Mouse (Mus musculus) hindbrain, postnatal 0 days (tissue): Measurements from ENCODE around the gene Crot. TPM values are rescaled to one million over a fixed set of nuclear protein-coding genes. Genes with fewer than 3 reads are reported as not detected.
"Not testable (repeated sequence)": the region's sequence is repeated elsewhere in the genome, so short reads cannot be mapped to it uniquely, and the experiment has no call there.

Source experiments
- ATAC-seq: fragments of 200-750 bp; cut with Nextera tagmentation; 2 replicates; pipeline ENCODE4 v1.8.0; 2017; ENCODE audit warnings: mild to moderate bottlenecking, moderate TSS enrichment, moderate library complexity
- DNase-seq: peaks from one replicate; pipeline ENCODE4 v3.0.0-alpha.2; 2015; ENCODE audit warnings: low spot score
- H3K27ac ChIP-seq: fragments of 300-500 bp; sonication (generic); 2 replicates; pipeline ENCODE4 v1.5.1; 2014; ENCODE audit warnings: mild to moderate bottlenecking
- H3K27me3 ChIP-seq: fragments of 300-500 bp; sonication (generic); 2 replicates; pipeline ENCODE4 v1.6.1; 2014; ENCODE audit warnings: low read length, mixed read lengths; ENCODE audit not compliant: insufficient read depth
- H3K36me3 ChIP-seq: fragments of 300-500 bp; sonication (generic); 2 replicates; pipeline ENCODE4 v1.6.1; 2014; ENCODE audit warnings: low read length, mixed read lengths; ENCODE audit not compliant: insufficient read depth
- H3K4me1 ChIP-seq: fragments of 300-500 bp; sonication (generic); 2 replicates; pipeline ENCODE4 v1.6.1; 2014; ENCODE audit warnings: antibody characterized with exemption, low read length, mixed read lengths; ENCODE audit not compliant: insufficient read depth
- H3K4me2 ChIP-seq: fragments of 300-500 bp; sonication (generic); 2 replicates; pipeline ENCODE4 v1.6.1; 2014; ENCODE audit warnings: low read depth, mild to moderate bottlenecking, low read length, moderate library complexity, mixed read lengths
- H3K4me3 ChIP-seq: fragments of 300-500 bp; sonication (generic); 2 replicates; pipeline ENCODE4 v1.5.1; 2014; ENCODE audit warnings: low read length
- H3K9ac ChIP-seq: fragments of 300-500 bp; sonication (generic); replicated peaks from 2 replicates; pipeline ENCODE4 v1.6.1; 2014; ENCODE audit warnings: mild to moderate bottlenecking, low read length, moderate library complexity, mixed read lengths
- H3K9me3 ChIP-seq: fragments of 300-500 bp; sonication (generic); 2 replicates; pipeline ENCODE4 v1.6.1; 2016; ENCODE audit warnings: low read length, mixed read lengths
- CTCF ChIP-seq: IDR thresholded peaks from 2 replicates; pipeline ENCODE4 v1.5.1; 2016; ENCODE audit warnings: antibody characterized with exemption, control low read depth, low read depth
- WGBS: fragments of 180-500 bp; shearing (Covaris S2); extraction: QIAGEN DNeasy Blood & Tissue Kit; methylation state at CpG from one replicate; pipeline ENCODE4 v1.1.7; 2014; 5-methylcytosine and 5-hydroxymethylcytosine counted together
- polyA plus RNA-seq: library from polyadenylated mRNA; unstranded; fragments of >200 nt; fragmentation: Nextera tagmentation; extraction: Ambion mirVana; gene quantifications from 2 replicates; pipeline ENCODE4 v1.2.1, GENCODE M21; 2015
- total RNA-seq: library from RNA; depleted of rRNA; stranded (reverse); fragments of >200 nt; gene quantifications from 2 replicates; pipeline ENCODE4 v1.2.3, GENCODE M21; 2014

Gene Crot
- total and polyA plus RNA-seq, 2 experiments from 2014 or later = 20.7 to 26.0 TPM

DNA sequence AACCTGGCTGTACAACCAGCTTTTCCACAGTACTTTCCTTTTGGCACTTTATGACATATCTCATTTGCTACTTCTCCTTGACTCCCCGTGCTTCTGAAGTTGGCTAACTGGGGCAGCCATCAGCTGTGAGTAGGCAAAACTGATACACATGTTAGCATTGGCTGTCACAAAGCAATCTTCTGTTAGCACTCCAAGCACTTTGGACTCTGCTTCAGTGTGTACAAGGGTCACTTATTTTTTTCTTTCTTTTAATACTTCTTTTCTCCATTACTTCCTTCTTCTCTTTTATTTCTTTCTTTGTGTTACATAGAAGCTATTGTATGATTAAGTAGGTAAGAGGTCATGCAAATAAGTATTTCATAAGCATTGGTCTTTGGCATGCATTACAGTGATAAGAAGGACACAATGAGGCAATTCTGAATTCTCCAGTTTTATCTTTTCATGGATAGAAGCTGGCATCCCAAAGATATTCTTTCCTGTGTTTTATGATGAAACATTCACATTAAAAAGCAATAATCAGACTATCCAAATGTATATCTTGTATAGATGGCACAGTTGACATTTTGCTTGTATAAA is 31.2 kb upstream of the Crot start:
- Histone ChIP-seq H3K9me3 (no peaks in the 10 kb centered on the region), H3K4me1 (no peaks in the 10 kb centered on the region), H3K36me3 (no peaks in the 10 kb centered on the region), H3K9ac (no peak overlapping the region), H3K27ac (no peak overlapping the region), H3K4me2 (no peak overlapping the region), H3K27me3 (no peaks in the 10 kb centered on the region), H3K4me3 (no peak overlapping the region)
- no peak for ATAC-seq
- DNase-seq = no peak
- WGBS = 64% methylated on average over 1 of the region's 1 CpGs
- no peak for TF ChIP-seq CTCF

- no peaks in the 10 kb centered on the region for H3K9me3 ChIP-seq
- no peak overlapping the region for H3K4me3 ChIP-seq
- H3K27ac ChIP-seq = no peak overlapping the region
- H3K4me1 ChIP-seq = no peaks in the 10 kb centered on the region
- no peak overlapping the region for H3K4me2 ChIP-seq
- H3K9ac ChIP-seq = no peak overlapping the region
- TF ChIP-seq CTCF = no peak
- H3K36me3 ChIP-seq = no peaks in the 10 kb centered on the region
- no peaks in the 10 kb centered on the region for H3K27me3 ChIP-seq
- ATAC-seq = no peak
- DNase-seq = no peak
- WGBS = 70% methylated on average over 3 of the region's 3 CpGs
These were observed 18.2 kb upstream of the Crot start for GRCm38 (mm10) chr5:9015352-9015751.

GRCm38 (mm10) chr5:9014774-9015173 is 17.6 kb upstream of the Crot start:
- Histone ChIP-seq H3K4me2 (no peak overlapping the region), H3K9ac (no peak overlapping the region), H3K9me3 (no peaks in the 10 kb centered on the region), H3K4me3 (no peak overlapping the region), H3K36me3 (no peaks in the 10 kb centered on the region), H3K27me3 (no peaks in the 10 kb centered on the region), H3K4me1 (no peaks in the 10 kb centered on the region), H3K27ac (no peak overlapping the region)
- WGBS = 86% methylated on average over 3 of the region's 3 CpGs
- no peak for TF ChIP-seq CTCF
- DNase-seq = no peak
- ATAC-seq = no peak

DNA sequence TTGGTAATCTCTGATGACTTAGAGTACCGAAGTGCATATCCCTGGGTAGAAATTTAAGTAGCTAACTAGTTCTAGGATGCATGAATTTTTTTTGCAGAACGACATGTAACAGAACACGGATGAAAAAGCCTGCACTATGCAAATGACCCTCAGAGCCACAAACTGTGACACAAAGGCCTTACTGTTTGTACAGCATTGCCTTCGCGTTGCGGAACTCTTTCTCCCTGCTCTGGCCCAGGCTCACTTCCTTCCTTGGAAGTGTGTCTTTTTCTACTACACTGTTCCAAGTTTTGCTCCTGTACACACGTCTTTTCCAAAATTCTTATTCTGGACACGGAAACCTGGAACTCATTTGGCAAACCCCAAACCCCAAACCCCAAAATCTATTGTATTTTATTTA is 14.2 kb upstream of the Crot start:
- WGBS = 53% methylated on average over 8 of the region's 8 CpGs
- H3K36me3 ChIP-seq = no peaks in the 10 kb centered on the region
- ATAC-seq (peak; percentile 89), DNase-seq (peak; percentile 43)
- no peaks in the 10 kb centered on the region for H3K27me3 ChIP-seq
- TF ChIP-seq CTCF = no peak
- H3K4me2 ChIP-seq = no peak overlapping the region
- H3K9me3 ChIP-seq = no peaks in the 10 kb centered on the region
- H3K9ac ChIP-seq = no peak overlapping the region
- H3K4me1 ChIP-seq = no peaks in the 10 kb centered on the region
- no peak overlapping the region for H3K4me3 ChIP-seq
- H3K27ac ChIP-seq = peak overlapping the region; percentile 52

DNA sequence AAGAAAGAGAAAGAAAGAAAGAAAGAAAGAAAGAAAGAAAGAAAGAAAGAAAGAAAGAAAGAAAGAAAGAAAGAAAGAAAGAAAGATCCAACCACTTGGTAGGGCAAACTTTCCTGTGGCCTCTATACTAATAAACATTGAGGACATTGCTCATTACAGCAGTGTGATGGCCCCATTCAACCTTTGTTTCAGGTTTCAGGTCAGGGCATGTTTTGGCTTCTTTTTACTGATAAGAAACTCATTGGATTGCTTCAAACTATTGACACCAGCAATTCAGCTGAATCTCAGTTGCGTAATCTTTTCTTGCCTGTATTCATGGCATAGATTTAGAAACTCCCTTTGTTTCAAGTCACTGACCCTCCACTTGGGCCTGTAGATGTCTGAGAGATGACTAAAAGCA is 13.0 kb upstream of the Crot start:
- H3K4me2 ChIP-seq = no peak overlapping the region
- no peak for TF ChIP-seq CTCF
- no peak for ATAC-seq

DNA sequence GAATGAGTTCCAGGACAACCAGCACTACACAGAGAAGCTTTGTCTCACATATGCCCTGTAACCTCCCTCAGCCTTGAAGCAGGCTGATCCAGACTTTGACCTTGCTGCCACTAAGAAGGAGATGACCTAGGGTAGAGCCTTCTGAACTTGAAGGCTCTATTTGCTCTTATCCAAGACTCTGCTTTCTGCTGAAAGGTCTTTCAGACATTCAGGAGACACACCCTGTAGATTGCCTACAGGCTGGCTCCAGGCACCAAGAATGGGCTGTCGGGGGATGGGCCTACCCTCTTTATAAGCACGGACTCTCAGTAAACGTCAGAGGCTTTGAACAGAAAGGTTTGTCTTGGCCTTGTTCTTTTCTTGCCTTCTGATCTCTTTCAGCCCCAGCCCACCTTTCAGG is 9.5 kb upstream of the Crot start:
- H3K9me3 ChIP-seq, H3K4me1 ChIP-seq, H3K27ac ChIP-seq, H3K27me3 ChIP-seq, H3K36me3 ChIP-seq, H3K9ac ChIP-seq, H3K4me3 ChIP-seq, ATAC-seq, DNase-seq, H3K4me2 ChIP-seq: not testable (repeated sequence)
- WGBS = 48% methylated on average over 3 of the region's 3 CpGs

More for the DNA sequence above, 13.0 kb upstream of the Crot start:
- DNase-seq = no peak
- no peaks in the 10 kb centered on the region for H3K36me3 ChIP-seq
- H3K9me3 ChIP-seq = no peaks in the 10 kb centered on the region
- no peak overlapping the region for H3K4me3 ChIP-seq
- no peak overlapping the region for H3K27ac ChIP-seq
- H3K27me3 ChIP-seq = no peaks in the 10 kb centered on the region
- WGBS = 97% methylated on average over 1 of the region's 1 CpGs
- no peaks in the 10 kb centered on the region for H3K4me1 ChIP-seq
- H3K9ac ChIP-seq = no peak overlapping the region

GRCm38 (mm10) chr5:9000006-9000405 is 2.9 kb upstream of the Crot start:
- H3K9ac ChIP-seq, DNase-seq, H3K4me3 ChIP-seq, ATAC-seq, H3K9me3 ChIP-seq, H3K27me3 ChIP-seq, H3K27ac ChIP-seq, H3K36me3 ChIP-seq, H3K4me2 ChIP-seq: not testable (repeated sequence)
- peaks cover 11% of the 10 kb centered on the region; the same call in 1 of the 2 replicates for H3K4me1 ChIP-seq
- WGBS = 19% methylated on average over 7 of the region's 7 CpGs
